Mouse (Mus musculus): Measurements from ENCODE around the gene Gm38394.
A peak's percentile ranks its signal among the peaks of the same experiment; 100 is the strongest.

Gm38394 gene

GRCm38 (mm10) chr1:133625052-133625451, 36.1 kb downstream of the Gm38394 start:
- no peak for TF ChIP-seq GATA4 (IDR thresholded peaks at IDR 0.05; ENCODE audit: insufficient replicate concordance, low read length)

- no peak for TF ChIP-seq GATA4 (IDR thresholded peaks at IDR 0.05; ENCODE audit: insufficient replicate concordance, low read length)
Measured at GRCm38 (mm10) chr1:133618311-133618710, 42.8 kb downstream of the Gm38394 start.

- no peak for TF ChIP-seq GATA4 (IDR thresholded peaks at IDR 0.05; ENCODE audit: insufficient replicate concordance, low read length)
Measured at GRCm38 (mm10) chr1:133617908-133618307, 43.2 kb downstream of the Gm38394 start.

- no peak for TF ChIP-seq GATA4 (IDR thresholded peaks at IDR 0.05; ENCODE audit: insufficient replicate concordance, low read length)
Measured at GRCm38 (mm10) chr1:133613817-133614216, 47.3 kb downstream of the Gm38394 start.

GRCm38 (mm10) chr1:133611436-133611835, 49.7 kb downstream of the Gm38394 start:
- TF ChIP-seq GATA4 (IDR thresholded peaks at IDR 0.05; ENCODE audit: insufficient replicate concordance, low read length) = no peak

- no peak for TF ChIP-seq GATA4 (IDR thresholded peaks at IDR 0.05; ENCODE audit: insufficient replicate concordance, low read length)
Measured at GRCm38 (mm10) chr1:133610601-133611000, 50.5 kb downstream of the Gm38394 start.

- TF ChIP-seq GATA4 (IDR thresholded peaks at IDR 0.05; ENCODE audit: insufficient replicate concordance, low read length) = peak; percentile 73; the same call in 1 of the 2 replicates
Measured at GRCm38 (mm10) chr1:133609771-133610502, 51.2 kb downstream of the Gm38394 start, which contains the start of gene Snrpe. Gene Snrpe (minus strand): TSS chr1:133610291.

- TF ChIP-seq GATA4 (IDR thresholded peaks at IDR 0.05; ENCODE audit: insufficient replicate concordance, low read length) = no peak
Measured at GRCm38 (mm10) chr1:133603174-133603573, 57.9 kb downstream of the Gm38394 start.

- TF ChIP-seq GATA4 (IDR thresholded peaks at IDR 0.05; ENCODE audit: insufficient replicate concordance, low read length) = no peak
Measured at GRCm38 (mm10) chr1:133596298-133597007, 64.7 kb downstream of the Gm38394 start.

- TF ChIP-seq GATA4 (IDR thresholded peaks at IDR 0.05; ENCODE audit: insufficient replicate concordance, low read length) = no peak
Measured at GRCm38 (mm10) chr1:133585995-133586537, 75.1 kb downstream of the Gm38394 start.

GRCm38 (mm10) chr1:133571293-133571692, 89.8 kb downstream of the Gm38394 start:
- 0 out of 2 replicates have a peak, but pooled peaks have one; percentile 15 for TF ChIP-seq GATA4 (IDR thresholded peaks at IDR 0.05; ENCODE audit: insufficient replicate concordance, low read length)

All from liver, adult (tissue).